Mouse (Mus musculus) pancreas, adult 10 weeks (tissue): ENCODE results near the gene Ifne. TPM values are rescaled to one million over a fixed set of nuclear protein-coding genes. Genes with fewer than 3 reads are reported as not detected.

ENCODE experiments used
- polyA plus RNA-seq: library from polyadenylated mRNA; stranded (reverse); fragments of 350-450 nt; fragmentation: Illumina TruSeq; extraction: RNeasy Lipid Tissue Mini Kit (QIAGEN cat#74804); gene quantifications from one replicate; pipeline ENCODE4 v1.2.3, GENCODE M21; 2015; ENCODE audit warnings: low read depth, low replicate concordance; ENCODE audit not compliant: insufficient read depth

The Ifne gene
- not detected for polyA plus RNA-seq

GRCm38 (mm10) chr4:88880101-88880500 is at the start of gene Ifne:
TSS of gene Ifne (minus strand) at chr4:88880201.

GRCm38 (mm10) chr4:88849698-88850097 is 30.3 kb downstream of the Ifne start, which contains the start of gene Ifna1:
TSS of gene Ifna1 (plus strand) at chr4:88850087.

GRCm38 (mm10) chr4:88841438-88841911 is 38.5 kb downstream of the Ifne start, which contains the start of gene Ifna4:
TSS of gene Ifna4 (plus strand) at chr4:88841861.

GRCm38 (mm10) chr4:88835225-88835624 is 44.8 kb downstream of the Ifne start, which contains the start of gene Ifna5:
TSS of gene Ifna5 (plus strand) at chr4:88835525.

Other genes starting within 250 kb of the Ifne start
- gene C87499, start 245.8 kb downstream of the Ifne start, polyA plus RNA-seq: not detected
- not detected for gene Ifna13, start 235.7 kb downstream of the Ifne start, polyA plus RNA-seq
- gene Ifna16, start 203.3 kb downstream of the Ifne start, polyA plus RNA-seq: not detected
- not detected for gene Ifna2, start 196.3 kb downstream of the Ifne start, polyA plus RNA-seq
- not detected for gene Ifnab, start 188.8 kb downstream of the Ifne start, polyA plus RNA-seq
- gene Gm26566, start 158.4 kb downstream of the Ifne start, polyA plus RNA-seq: not detected
- 7.4 TPM for gene Klhl9, start 157.7 kb downstream of the Ifne start, polyA plus RNA-seq
- not detected for gene Gm13271, start 125.3 kb downstream of the Ifne start, polyA plus RNA-seq
- not detected for gene Gm13283, start 120.1 kb downstream of the Ifne start, polyA plus RNA-seq
- not detected for gene Gm13290, start 106.4 kb downstream of the Ifne start, polyA plus RNA-seq
- gene Gm13289, start 103.3 kb downstream of the Ifne start, polyA plus RNA-seq: not detected
- not detected for gene Gm13272, start 100.4 kb downstream of the Ifne start, polyA plus RNA-seq
- not detected for gene Ifnz, start 98.1 kb downstream of the Ifne start, polyA plus RNA-seq
- not detected for gene Gm13276, start 94.5 kb downstream of the Ifne start, polyA plus RNA-seq
- gene Gm13277, start 91.6 kb downstream of the Ifne start, polyA plus RNA-seq: not detected
- not detected for gene Gm13278, start 88.7 kb downstream of the Ifne start, polyA plus RNA-seq
- gene Gm13275, start 85.7 kb downstream of the Ifne start, polyA plus RNA-seq: not detected
- not detected for gene Gm13279, start 82.8 kb downstream of the Ifne start, polyA plus RNA-seq
- gene Gm13285, start 80.5 kb downstream of the Ifne start, polyA plus RNA-seq: not detected
- gene Gm13287, start 76.9 kb downstream of the Ifne start, polyA plus RNA-seq: not detected
- not detected for gene Gm13288, start 74.7 kb downstream of the Ifne start, polyA plus RNA-seq
- not detected for gene Ifna7, start 64.0 kb downstream of the Ifne start, polyA plus RNA-seq
- not detected for gene Ifna11, start 60.2 kb downstream of the Ifne start, polyA plus RNA-seq
- gene Ifna6, start 52.8 kb downstream of the Ifne start, polyA plus RNA-seq: not detected
- not detected for gene Ifna5, start 44.7 kb downstream of the Ifne start, polyA plus RNA-seq
- gene Ifna4, start 38.3 kb downstream of the Ifne start, polyA plus RNA-seq: not detected
- gene Ifna1, start 30.1 kb downstream of the Ifne start, polyA plus RNA-seq: not detected